Mouse (Mus musculus) ES-Bruce4 (cell line): ENCODE measurements around the gene Psma6.

Source experiments
- CTCF ChIP-seq: IDR thresholded peaks from one replicate; pipeline ENCODE4 v1.8.1; 2011; ENCODE audit warnings: low read depth, low read length
- EP300 ChIP-seq: IDR thresholded peaks from 2 replicates; pipeline ENCODE4 v1.6.1; 2011; ENCODE audit warnings: low read depth, low read length; ENCODE audit not compliant: insufficient read depth
- POLR2A ChIP-seq: IDR thresholded peaks from one replicate; pipeline ENCODE4 v1.8.1; 2011; ENCODE audit warnings: low read length; ENCODE audit not compliant: insufficient read depth

GRCm38 (mm10) chr12:55407888-55408287 is 23.9 kb downstream of the Psma6 start:
- TF ChIP-seq CTCF, result no peak
- TF ChIP-seq EP300, result no peak
- TF ChIP-seq POLR2A, result no peak
